Mouse (Mus musculus): ENCODE measurements at regions not wholly inside any gene's neighbourhood (a gene's known extent, or its start where the extent isn't known, plus 50 kb on each side); places are given as distances from the start of the nearest gene placed in this dataset.

GRCm38 (mm10) chr4:150726539-150726938, 74.6 kb upstream of the Slc45a1 start:
- in situ Hi-C loops (cut with MboI, MseI): no loop called here

GRCm38 (mm10) chr4:150726136-150726480, 74.1 kb upstream of the Slc45a1 start:
- in situ Hi-C loops (cut with MboI, MseI): no loop called here

GRCm38 (mm10) chr4:150725443-150726135, 73.6 kb upstream of the Slc45a1 start:
- in situ Hi-C loops (cut with MboI, MseI): no loop called here

- in situ Hi-C loops (cut with MboI, MseI): loop anchor here in 1 of 2 experiments (25.0 kb wide), 1 partner anchor 962 kb away; no protein-coding TSS in a partner anchor
These were observed 72.8 kb upstream of the Slc45a1 start for GRCm38 (mm10) chr4:150724823-150725222.

- in situ Hi-C loops (cut with MboI, MseI): loop anchor here in 1 of 2 experiments (25.0 kb wide), 1 partner anchor 966 kb away; no protein-coding TSS in a partner anchor
These were observed 69.8 kb upstream of the Slc45a1 start for GRCm38 (mm10) chr4:150721619-150722283.

GRCm38 (mm10) chr4:150717866-150718265, 65.9 kb upstream of the Slc45a1 start:
- in situ Hi-C loops (cut with MboI, MseI): loop anchor here in 1 of 2 experiments (25.0 kb wide), 1 partner anchor 969 kb away; no protein-coding TSS in a partner anchor

GRCm38 (mm10) chr4:150715051-150715450, 63.1 kb upstream of the Slc45a1 start:
- in situ Hi-C loops (cut with MboI, MseI): loop anchor here in 1 of 2 experiments (25.0 kb wide), 1 partner anchor 972 kb away; no protein-coding TSS in a partner anchor

- in situ Hi-C loops (cut with MboI, MseI): loop anchor here in 1 of 2 experiments (25.0 kb wide), 1 partner anchor 974 kb away; no protein-coding TSS in a partner anchor
These were observed 61.3 kb upstream of the Slc45a1 start for GRCm38 (mm10) chr4:150713291-150713690.

- in situ Hi-C loops (cut with MboI, MseI): loop anchor here in 1 of 2 experiments (25.0 kb wide), 1 partner anchor 974 kb away; no protein-coding TSS in a partner anchor
These were observed 60.9 kb upstream of the Slc45a1 start for GRCm38 (mm10) chr4:150712856-150713255.

GRCm38 (mm10) chr4:150711646-150712045, 59.7 kb upstream of the Slc45a1 start:
- in situ Hi-C loops (cut with MboI, MseI): loop anchor here in 1 of 2 experiments (25.0 kb wide), 1 partner anchor 976 kb away; no protein-coding TSS in a partner anchor

- in situ Hi-C loops (cut with MboI, MseI): loop anchor here in 1 of 2 experiments (25.0 kb wide), 1 partner anchor 978 kb away; no protein-coding TSS in a partner anchor
These were observed 57.6 kb upstream of the Slc45a1 start for GRCm38 (mm10) chr4:150709391-150710130.

- in situ Hi-C loops (cut with MboI, MseI): loop anchor here in 1 of 2 experiments (25.0 kb wide), 1 partner anchor 979 kb away; no protein-coding TSS in a partner anchor
These were observed 56.6 kb upstream of the Slc45a1 start for GRCm38 (mm10) chr4:150708572-150708984.

GRCm38 (mm10) chr4:150707725-150708571, 56.0 kb upstream of the Slc45a1 start:
- in situ Hi-C loops (cut with MboI, MseI): loop anchor here in 1 of 2 experiments (25.0 kb wide), 1 partner anchor 979 kb away; no protein-coding TSS in a partner anchor

- in situ Hi-C loops (cut with MboI, MseI): loop anchor here in 1 of 2 experiments (25.0 kb wide), 1 partner anchor 980 kb away; no protein-coding TSS in a partner anchor
These were observed 55.1 kb upstream of the Slc45a1 start for GRCm38 (mm10) chr4:150706793-150707724.

- in situ Hi-C loops (cut with MboI, MseI): loop anchor here in 1 of 2 experiments (25.0 kb wide), 1 partner anchor 981 kb away; no protein-coding TSS in a partner anchor
These were observed 54.3 kb upstream of the Slc45a1 start for GRCm38 (mm10) chr4:150706291-150706690.

GRCm38 (mm10) chr4:150703266-150703665, 51.3 kb upstream of the Slc45a1 start:
- in situ Hi-C loops (cut with MboI, MseI): loop anchor here in 1 of 2 experiments (25.0 kb wide), 1 partner anchor 984 kb away; no protein-coding TSS in a partner anchor

Measured in T-helper 17 cell (primary cell).